Mouse (Mus musculus) olfactory bulb, adult 2 months (tissue): ENCODE results near the gene Scfd2.

Source experiments
- CTCF ChIP-seq: fragments of 200-500 bp; IDR thresholded peaks from 2 replicates; pipeline ENCODE4 v1.5.1; 2012; ENCODE audit warnings: low read depth, mild to moderate bottlenecking, low read length, moderate library complexity; ENCODE audit not compliant: insufficient read depth
- POLR2A ChIP-seq: fragments of 200-500 bp; IDR thresholded peaks from 2 replicates; pipeline ENCODE4 v1.6.1; 2012; ENCODE audit warnings: mild to moderate bottlenecking, low read depth, low read length, moderate library complexity; ENCODE audit not compliant: insufficient read depth

- TF ChIP-seq POLR2A, result no peak
- no peak for TF ChIP-seq CTCF
These were observed 368.4 kb downstream of the Scfd2 start for GRCm38 (mm10) chr5:74163141-74163540.
